Mouse (Mus musculus) small intestine, adult 10 weeks (tissue): ENCODE results near the gene Sprr2f. TPM values are rescaled to one million over a fixed set of nuclear protein-coding genes. Genes with fewer than 3 reads are reported as not detected.

Source experiments
- polyA plus RNA-seq: library from polyadenylated mRNA; stranded (reverse); fragments of 350-450 nt; fragmentation: Illumina TruSeq; extraction: RNeasy Lipid Tissue Mini Kit (QIAGEN cat#74804); gene quantifications from one replicate; pipeline ENCODE4 v1.2.3, GENCODE M21; 2014; ENCODE audit warnings: low replicate concordance

Sprr2f gene
- polyA plus RNA-seq, result not detected

GRCm38 (mm10) chr3:92364887-92365286, at the start of gene Sprr2f:
Gene Sprr2f (plus strand): TSS chr3:92365187.

GRCm38 (mm10) chr3:92316320-92316719, 48.7 kb upstream of the Sprr2f start, which contains the start of gene Sprr2b:
Gene Sprr2b (plus strand): TSS chr3:92316620.

GRCm38 (mm10) chr3:92338840-92339239, 26.1 kb upstream of the Sprr2f start, which contains the start of gene Sprr2d:
Gene Sprr2d (plus strand): TSS chr3:92339140.

GRCm38 (mm10) chr3:92351843-92352242, 13.1 kb upstream of the Sprr2f start, which contains the start of gene Sprr2e:
Gene Sprr2e (plus strand): TSS chr3:92352143.

GRCm38 (mm10) chr3:92385385-92385784, 20.4 kb downstream of the Sprr2f start, which contains the start of gene Sprr2h:
Gene Sprr2h (plus strand): TSS chr3:92385685.

GRCm38 (mm10) chr3:92407691-92408090, 42.7 kb downstream of the Sprr2f start, which contains the start of gene Sprr2i:
Gene Sprr2i (plus strand): TSS chr3:92407991.

Other genes with a start within 250 kb of the Sprr2f start
- gene Prr9, start 241.2 kb upstream of the Sprr2f start, polyA plus RNA-seq, result not detected
- gene Lelp1, start 222.4 kb upstream of the Sprr2f start, polyA plus RNA-seq, result not detected
- 193 TPM for gene Sprr2a1, start 149.4 kb upstream of the Sprr2f start, polyA plus RNA-seq
- 459 TPM for gene Sprr2a2, start 149.3 kb upstream of the Sprr2f start, polyA plus RNA-seq
- gene Sprr2a3, start 79.8 kb upstream of the Sprr2f start, polyA plus RNA-seq, result 13.9 TPM
- gene Sprr2b, start 48.6 kb upstream of the Sprr2f start, polyA plus RNA-seq, result not detected
- not detected for gene Sprr2d, start 26.0 kb upstream of the Sprr2f start, polyA plus RNA-seq
- gene Sprr2e, start 13.0 kb upstream of the Sprr2f start, polyA plus RNA-seq, result not detected
- not detected for gene Sprr2h, start 20.5 kb downstream of the Sprr2f start, polyA plus RNA-seq
- gene Sprr2i, start 42.8 kb downstream of the Sprr2f start, polyA plus RNA-seq, result not detected
- not detected for gene Sprr2j-ps, start 52.9 kb downstream of the Sprr2f start, polyA plus RNA-seq
- gene Gm9774, start 64.2 kb downstream of the Sprr2f start, polyA plus RNA-seq, result 5.0 TPM
- not detected for gene Sprr2k, start 67.4 kb downstream of the Sprr2f start, polyA plus RNA-seq
- not detected for gene Sprr1b, start 73.6 kb downstream of the Sprr2f start, polyA plus RNA-seq
- gene Sprr3, start 93.5 kb downstream of the Sprr2f start, polyA plus RNA-seq, result not detected
- gene Sprr1a, start 120.7 kb downstream of the Sprr2f start, polyA plus RNA-seq, result 1.4 TPM
- not detected for gene Sprr4, start 135.3 kb downstream of the Sprr2f start, polyA plus RNA-seq
- gene 2310046K23Rik, start 169.3 kb downstream of the Sprr2f start, polyA plus RNA-seq, result not detected
- gene Ivl, start 208.5 kb downstream of the Sprr2f start, polyA plus RNA-seq, result not detected
- gene Smcp, start 223.8 kb downstream of the Sprr2f start, polyA plus RNA-seq, result 0.93 TPM
- not detected for gene 2210017I01Rik, start 242.3 kb downstream of the Sprr2f start, polyA plus RNA-seq